8 mouse cellular contexts compared by ENCODE assay signal in the genomic region with DNA sequence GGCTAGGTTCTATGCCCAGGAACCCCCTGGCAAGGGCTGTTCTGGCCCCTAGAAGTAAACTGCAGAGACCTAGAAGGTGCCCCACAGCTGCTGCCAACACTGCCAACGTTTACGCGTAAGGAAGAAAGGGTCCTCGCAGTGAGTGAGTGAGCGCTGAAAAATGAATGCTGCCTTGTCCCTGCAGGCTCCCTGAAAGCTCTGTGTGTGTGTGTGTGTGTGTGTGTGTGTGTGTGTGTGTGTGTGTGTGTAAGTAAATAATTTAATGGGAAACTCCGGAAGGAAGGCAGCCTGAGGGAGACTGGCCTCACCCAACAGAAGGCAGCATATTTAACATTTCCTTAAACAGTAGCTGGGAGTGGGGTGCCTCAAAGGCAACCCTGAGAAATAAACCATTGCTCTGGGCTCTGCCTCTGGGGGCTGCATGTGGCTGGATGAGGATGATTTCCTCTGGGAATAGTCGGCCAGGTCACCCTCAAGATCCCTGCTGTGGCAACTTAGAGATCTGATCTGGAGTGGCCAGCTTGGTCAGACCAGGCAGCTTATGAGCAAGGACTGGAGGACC. TPM values are rescaled to one million over a fixed set of nuclear protein-coding genes. Genes with fewer than 3 reads are reported as not detected.
DNase-seq lines count a peak whose midpoint lies in the region; ATAC-seq and TF ChIP-seq lines count a peak whose summit lies in the region.

No protein-coding gene starts in this region.

- H3K4me1 ChIP-seq in lung, adult 2 months (ENCODE audit: control insufficient read depth, insufficient read depth, low read length) = peaks cover 18% of the 10 kb centered on the region
- H3K4me1 ChIP-seq in hindbrain, embryonic 10.5 days (replicated peaks) = peaks cover 31% of the 10 kb centered on the region
- H3K4me1 ChIP-seq in liver, embryonic 15.5 days (replicated peaks) = peaks cover 54% of the 10 kb centered on the region

- H3K4me2 ChIP-seq in liver, embryonic 15.5 days = peak overlapping the region; percentile 34

- ATAC-seq in liver, embryonic 15.5 days (ENCODE audit: insufficient read depth) = no peak
- ATAC-seq in megakaryocyte progenitor cell, adult 5-6 weeks (replicated peaks; ENCODE audit: poor library complexity) = no peak

- TF ChIP-seq POLR2A in lung, adult 2 months (IDR thresholded peaks at IDR 0.05; ENCODE audit: borderline replicate concordance, extremely low read depth, low read depth, low read length) = peak; percentile 55; the same call in 1 of the 2 replicates

- WGBS in lung, adult 2 months = 19% methylated on average over 7 of the region's 7 CpGs
- 74% methylated on average over 7 of the region's 7 CpGs for WGBS in hindbrain, embryonic 10.5 days
- WGBS in liver, embryonic 15.5 days (ENCODE audit: insufficient replicate concordance) = 69% methylated on average over 7 of the region's 7 CpGs

- no peaks in the 10 kb centered on the region for H3K36me3 ChIP-seq in hindbrain, embryonic 10.5 days
- no peaks in the 10 kb centered on the region for H3K36me3 ChIP-seq in liver, embryonic 15.5 days (replicated peaks)

- H3K9me3 ChIP-seq in hindbrain, embryonic 10.5 days = no peaks in the 10 kb centered on the region
- no peaks in the 10 kb centered on the region for H3K9me3 ChIP-seq in liver, embryonic 15.5 days (replicated peaks)

- peak overlapping the region; percentile 13; the same call in 1 of the 2 replicates for H3K9ac ChIP-seq in liver, embryonic 15.5 days

- DNase-seq in lung, adult 2 months = no peak
- DNase-seq in lung, adult 18-20 months = no peak
- DNase-seq in hindbrain, embryonic 10.5 days (ENCODE audit: low spot score) = no peak
- DNase-seq in thymus, postnatal 0 days (ENCODE audit: low spot score) = peak; percentile 40
- DNase-seq in left cerebral cortex, postnatal 14 days (ENCODE audit: low spot score in 2 of 2) = no peak
- no peak for DNase-seq in embryo, embryonic 11 days

- peak overlapping the region; percentile 82 for H3K27ac ChIP-seq in hindbrain, embryonic 10.5 days
- H3K27ac ChIP-seq in liver, embryonic 15.5 days (replicated peaks) = peak overlapping the region; percentile 78

- no peaks in the 10 kb centered on the region for H3K27me3 ChIP-seq in hindbrain, embryonic 10.5 days (ENCODE audit: insufficient read depth, poor library complexity, severe bottlenecking)
- no peaks in the 10 kb centered on the region for H3K27me3 ChIP-seq in liver, embryonic 15.5 days

- H3K4me3 ChIP-seq in lung, adult 2 months (replicated peaks; ENCODE audit: extremely low read depth, low read depth, low read length) = no peak overlapping the region
- H3K4me3 ChIP-seq in hindbrain, embryonic 10.5 days = no peak overlapping the region
- H3K4me3 ChIP-seq in liver, embryonic 15.5 days (replicated peaks) = no peak overlapping the region

- no peak for TF ChIP-seq CTCF in lung, adult 2 months (IDR thresholded peaks at IDR 0.05; ENCODE audit: insufficient read depth, low read length)

- intact Hi-C loops in left cerebral cortex, postnatal 14 days (cut with DNase I) = no loop called here

RNA-seq across cellular contexts. Expression of gene Ptma, which starts 34.9 kb away (rescaled TPM):
- polyA plus RNA-seq in lung, adult 2 months (2012; rRNA removed) = 751 and 980 TPM in 2 replicates
- polyA plus RNA-seq in hindbrain, embryonic 10.5 days (2016; fragmentation: Nextera tagmentation; extraction: Ambion mirVana) = 2,611 and 3,050 TPM in 2 replicates
- 634 and 778 TPM in 2 replicates for polyA plus RNA-seq in liver, embryonic 15.5 days (2015; fragmentation: Nextera tagmentation; extraction: Ambion mirVana)
- 3,795 and 4,477 TPM in 2 replicates for polyA plus RNA-seq in thymus, postnatal 0 days (2015; fragmentation: Nextera tagmentation; extraction: Ambion mirVana)
- total RNA-seq in megakaryocyte progenitor cell, adult 5-6 weeks (2015) = 6,310 and 6,455 TPM in 2 replicates
- 6,827 and 7,265 TPM in 2 replicates for total RNA-seq in megakaryocyte progenitor cell, adult 5-6 weeks (2017)
- total RNA-seq in left cerebral cortex, postnatal 14 days (2021) = 100 to 1,000 TPM; 336 to 423 TPM
